Mouse (Mus musculus) R1 (cell line): ENCODE measurements around the gene Krt27.

ENCODE experiments used
- DNase-seq: peaks from one replicate; pipeline ENCODE4 v3.0.0-alpha.2; 2018; ENCODE audit warnings: low read depth, low spot score

Krt27 gene

GRCm38 (mm10) chr11:99351004-99351403, at the start of gene Krt27:
Krt27 (minus strand) TSS chr11:99351104.
- DNase-seq: no peak

- no peak for DNase-seq
These were observed 49.1 kb upstream of the Krt27 start for GRCm38 (mm10) chr11:99399956-99400549.

GRCm38 (mm10) chr11:99398832-99399231, 47.9 kb upstream of the Krt27 start:
- no peak for DNase-seq

GRCm38 (mm10) chr11:99398084-99398483, 47.2 kb upstream of the Krt27 start:
- no peak for DNase-seq

- no peak for DNase-seq
These were observed 45.8 kb upstream of the Krt27 start for GRCm38 (mm10) chr11:99396661-99397060.

GRCm38 (mm10) chr11:99396034-99396433, 45.1 kb upstream of the Krt27 start:
- no peak for DNase-seq

GRCm38 (mm10) chr11:99392492-99392891, 41.6 kb upstream of the Krt27 start:
- no peak for DNase-seq

- DNase-seq: no peak
These were observed 40.5 kb upstream of the Krt27 start for GRCm38 (mm10) chr11:99391375-99391774.

- DNase-seq: no peak
These were observed 40.0 kb upstream of the Krt27 start for GRCm38 (mm10) chr11:99390866-99391265.

- peak; percentile 38 for DNase-seq
These were observed 38.4 kb upstream of the Krt27 start, which contains the start of gene Krt10 for GRCm38 (mm10) chr11:99389264-99389663. Krt10 (minus strand) TSS chr11:99389364.

- no peak for DNase-seq
These were observed 37.8 kb upstream of the Krt27 start for GRCm38 (mm10) chr11:99388661-99389060.

GRCm38 (mm10) chr11:99385813-99386721, 35.2 kb upstream of the Krt27 start:
- DNase-seq: peak; percentile 89

GRCm38 (mm10) chr11:99379568-99379967, 28.7 kb upstream of the Krt27 start:
- peak; percentile 76 for DNase-seq

- no peak for DNase-seq
These were observed 23.9 kb upstream of the Krt27 start, which contains the start of gene Krt28 for GRCm38 (mm10) chr11:99374803-99375202. Krt28 (minus strand) TSS chr11:99374903.

- peak; percentile 23 for DNase-seq
These were observed 19.0 kb upstream of the Krt27 start for GRCm38 (mm10) chr11:99369853-99370451.

- peak; percentile 83 for DNase-seq
These were observed 18.3 kb upstream of the Krt27 start for GRCm38 (mm10) chr11:99369229-99369628.

- DNase-seq: peak; percentile 52
These were observed 15.9 kb upstream of the Krt27 start for GRCm38 (mm10) chr11:99366791-99367190.

- DNase-seq: peak; percentile 74
These were observed 13.5 kb upstream of the Krt27 start for GRCm38 (mm10) chr11:99364412-99364811.

GRCm38 (mm10) chr11:99361423-99361822, 10.5 kb upstream of the Krt27 start:
- no peak for DNase-seq

GRCm38 (mm10) chr11:99339299-99339847, 11.5 kb downstream of the Krt27 start:
- no peak for DNase-seq

GRCm38 (mm10) chr11:99337866-99338265, 13.0 kb downstream of the Krt27 start, which contains the start of gene Krt26:
Krt26 (minus strand) TSS chr11:99337966.
- DNase-seq: no peak

GRCm38 (mm10) chr11:99333426-99333825, 17.5 kb downstream of the Krt27 start:
- no peak for DNase-seq
